Mouse (Mus musculus) liver (tissue): ENCODE data around the gene Imp3.
"Not testable (repeated sequence)": the region's sequence is repeated elsewhere in the genome, so short reads cannot be mapped to it uniquely, and the experiment has no call there.

Source experiments
- DNase-seq: peaks from one replicate; pipeline ENCODE4 v3.0.0-alpha.2; 2020; ENCODE audit warnings: mixed read lengths

The Imp3 gene

GRCm38 (mm10) chr9:56937223-56938160 lies at the start of gene Imp3:
Gene Imp3 (plus strand): TSS chr9:56937475.
- DNase-seq = peak; percentile 88

GRCm38 (mm10) chr9:56887581-56887980 lies 49.7 kb upstream of the Imp3 start:
- no peak for DNase-seq

- peak; percentile 60 for DNase-seq
Measured at GRCm38 (mm10) chr9:56889817-56890216, 47.5 kb upstream of the Imp3 start.

GRCm38 (mm10) chr9:56890522-56891250 lies 46.6 kb upstream of the Imp3 start:
- DNase-seq = no peak

- DNase-seq = peak; percentile 46
Measured at GRCm38 (mm10) chr9:56891517-56892011, 45.7 kb upstream of the Imp3 start.

GRCm38 (mm10) chr9:56892111-56892510 lies 45.2 kb upstream of the Imp3 start:
- DNase-seq = no peak

GRCm38 (mm10) chr9:56893313-56893712 lies 44.0 kb upstream of the Imp3 start:
- DNase-seq = no peak

- no peak for DNase-seq
Measured at GRCm38 (mm10) chr9:56894006-56894405, 43.3 kb upstream of the Imp3 start.

GRCm38 (mm10) chr9:56896779-56897178 lies 40.5 kb upstream of the Imp3 start:
- no peak for DNase-seq

GRCm38 (mm10) chr9:56899409-56899808 lies 37.9 kb upstream of the Imp3 start:
- DNase-seq = no peak

- no peak for DNase-seq
Measured at GRCm38 (mm10) chr9:56900060-56900459, 37.2 kb upstream of the Imp3 start.

- no peak for DNase-seq
Measured at GRCm38 (mm10) chr9:56900571-56900970, 36.7 kb upstream of the Imp3 start.

GRCm38 (mm10) chr9:56901187-56901586 lies 36.1 kb upstream of the Imp3 start:
- no peak for DNase-seq

- DNase-seq = no peak
Measured at GRCm38 (mm10) chr9:56903662-56904061, 33.6 kb upstream of the Imp3 start.

GRCm38 (mm10) chr9:56907549-56907948 lies 29.7 kb upstream of the Imp3 start:
- no peak for DNase-seq

- not testable (repeated sequence) for DNase-seq
Measured at GRCm38 (mm10) chr9:56909991-56910390, 27.3 kb upstream of the Imp3 start.

- no peak for DNase-seq
Measured at GRCm38 (mm10) chr9:56911017-56911416, 26.3 kb upstream of the Imp3 start.

GRCm38 (mm10) chr9:56913991-56914390 lies 23.3 kb upstream of the Imp3 start:
- no peak for DNase-seq

GRCm38 (mm10) chr9:56915116-56915515 lies 22.2 kb upstream of the Imp3 start:
- DNase-seq = no peak

- DNase-seq = no peak
Measured at GRCm38 (mm10) chr9:56915695-56916410, 21.4 kb upstream of the Imp3 start.

- no peak for DNase-seq
Measured at GRCm38 (mm10) chr9:56917131-56917530, 20.1 kb upstream of the Imp3 start.

GRCm38 (mm10) chr9:56918466-56918865 lies 18.8 kb upstream of the Imp3 start:
- no peak for DNase-seq

GRCm38 (mm10) chr9:56922746-56923145 lies 14.5 kb upstream of the Imp3 start:
- no peak for DNase-seq
